Mouse (Mus musculus) B cell, adult 2 months (primary cell): ENCODE data around the gene Cdk16.

Source experiments
- DNase-seq, 2 experiments: peaks; one replicate each; pipeline ENCODE4 v3.0.0; 2022

Cdk16 gene

DNA sequence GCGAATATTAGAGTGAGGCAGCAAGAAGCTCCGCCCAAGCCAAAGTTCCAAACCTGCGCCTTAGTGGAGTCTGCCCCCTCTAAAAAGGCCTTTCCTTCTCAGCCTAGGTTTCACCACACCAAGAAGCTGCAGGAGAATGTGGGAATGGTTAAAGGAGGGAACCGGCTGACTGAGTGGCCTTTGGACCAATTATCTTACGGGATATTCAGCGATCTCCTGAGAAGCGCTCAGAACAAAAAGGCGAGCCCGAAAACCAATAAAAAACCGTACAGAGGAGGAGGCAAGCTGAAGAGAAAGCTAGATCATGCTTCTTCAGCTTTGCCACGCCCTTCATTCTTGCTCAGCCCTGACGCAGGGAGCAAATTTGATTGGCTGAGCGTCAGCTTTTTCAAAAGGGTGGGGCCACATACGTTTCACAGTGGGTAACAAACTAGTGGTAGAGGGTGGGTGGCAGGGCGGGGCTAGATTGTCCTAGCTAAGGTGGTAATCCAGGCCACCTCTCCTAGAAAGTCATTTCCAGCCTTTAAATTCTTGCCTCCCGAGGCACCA, at the start of gene Cdk16:
Gene Cdk16, plus strand, starts transcription at position 436 of the 549 bp plus-strand sequence.
- peak; percentile 79 to 83 for DNase-seq

DNA sequence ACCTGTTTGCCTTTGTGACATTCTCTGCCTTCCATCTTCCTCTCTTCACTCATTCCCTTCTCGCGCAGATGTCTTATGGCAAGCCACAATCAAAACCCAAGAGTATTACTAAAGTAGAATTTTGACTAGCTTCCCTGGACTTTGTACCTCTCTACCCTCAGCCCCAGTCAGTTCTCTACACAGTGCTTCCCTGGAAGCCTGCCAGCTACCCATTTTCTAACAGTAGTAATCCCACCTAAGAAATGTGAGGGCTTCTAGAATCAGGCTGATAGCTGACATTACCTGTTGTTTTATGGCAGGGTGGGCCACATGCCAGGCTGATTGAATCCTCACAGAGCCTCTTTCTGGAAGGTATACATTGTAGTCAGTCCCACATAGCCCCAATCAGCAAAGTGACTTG, 49.6 kb upstream of the Cdk16 start:
- DNase-seq, result no peak

DNA sequence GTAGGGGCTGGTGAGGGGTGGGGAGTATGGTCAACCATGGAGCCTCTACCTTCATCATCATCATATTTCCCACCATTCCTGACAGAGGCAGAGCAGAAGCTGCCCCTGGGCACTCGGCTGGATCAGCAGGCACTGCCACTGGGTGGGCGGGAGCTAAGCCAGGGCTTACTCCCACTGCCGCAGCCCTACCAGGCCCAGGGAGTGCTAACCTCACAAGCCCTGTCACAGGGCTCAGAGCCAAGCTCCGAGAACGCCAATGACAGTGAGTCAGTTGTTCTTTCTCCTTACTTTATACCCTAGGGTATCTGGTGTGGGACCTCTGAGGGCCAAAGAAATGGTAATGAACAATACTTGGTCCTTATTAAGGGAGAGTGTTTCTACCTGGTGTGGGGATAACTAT, 43.0 kb upstream of the Cdk16 start:
- DNase-seq, result no peak

DNA sequence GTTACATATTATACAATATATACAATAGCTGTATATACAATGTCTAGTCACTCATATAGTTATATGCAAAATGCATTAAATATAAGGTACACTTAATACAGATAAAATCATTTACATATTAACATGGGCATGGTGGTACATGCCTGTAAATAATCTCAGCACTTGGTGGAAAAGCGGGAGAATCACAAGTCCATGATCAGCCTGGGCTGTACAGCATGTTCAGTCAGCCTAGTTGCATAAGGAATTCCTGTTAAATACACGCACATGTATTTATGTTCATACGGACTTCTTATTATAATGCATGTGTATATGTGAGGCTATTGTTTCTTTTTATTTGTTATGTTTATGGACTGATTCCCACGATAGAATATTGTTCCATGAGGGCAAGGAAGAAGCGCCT, 30.2 kb upstream of the Cdk16 start:
- no peak for DNase-seq

DNA sequence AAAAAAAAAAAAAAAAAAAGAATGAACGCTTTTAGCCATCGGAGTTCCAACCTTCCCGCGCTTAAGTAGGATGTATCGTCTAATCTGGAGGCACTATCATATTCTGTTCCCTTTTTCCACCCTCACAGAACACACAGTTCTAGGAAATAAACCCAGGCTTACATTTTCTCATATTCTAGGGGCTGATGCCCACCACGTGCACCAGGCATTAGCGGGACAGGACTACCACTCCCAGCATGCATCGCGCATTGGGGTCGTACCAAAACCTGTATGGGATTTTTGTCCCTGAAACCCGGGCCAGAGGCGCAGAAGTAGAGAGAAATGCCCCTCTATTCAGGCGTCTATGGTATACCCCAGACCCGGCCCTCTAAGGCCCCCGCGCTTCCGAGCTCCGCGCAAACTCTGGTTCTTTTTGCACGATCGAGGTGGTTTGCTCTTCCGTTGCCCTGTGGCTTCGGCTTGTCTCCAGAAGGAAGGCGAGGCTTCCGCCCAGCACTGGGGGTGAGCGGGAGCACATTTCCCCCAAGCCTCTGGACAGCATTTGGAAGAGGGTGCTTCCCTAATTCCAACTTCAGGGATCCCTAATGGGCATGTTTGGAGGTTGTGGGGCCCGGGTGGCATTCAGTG, 29.6 kb upstream of the Cdk16 start, which contains the start of gene Uba1:
Gene Uba1, plus strand, starts transcription at position 301 of the 627 bp plus-strand sequence.
- DNase-seq, result peak; percentile 78 to 83

DNA sequence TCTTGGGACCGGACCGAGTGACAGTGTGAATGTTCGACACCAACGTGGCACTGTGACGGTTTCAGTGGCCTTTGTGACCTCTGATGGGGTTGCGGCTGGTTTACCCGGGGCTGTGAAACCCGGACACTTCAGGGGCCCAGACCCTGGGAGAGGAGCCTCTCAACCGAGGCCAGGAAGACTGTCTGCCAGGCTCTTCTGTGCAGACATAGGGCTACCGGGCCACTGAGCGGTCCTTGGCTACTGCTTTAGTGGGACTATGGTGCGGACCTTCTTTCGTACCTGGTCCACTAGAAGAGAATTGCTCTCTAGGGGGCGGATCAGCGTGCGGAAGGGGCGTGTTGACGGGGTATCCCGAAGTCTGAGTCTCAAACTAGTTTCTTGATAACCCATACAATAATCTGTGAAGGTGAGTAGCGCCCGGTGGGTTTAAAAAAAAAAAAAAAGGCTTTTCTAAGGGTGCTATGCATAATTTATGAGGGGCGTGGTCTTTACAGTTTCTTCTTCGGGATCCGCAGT, 28.8 kb upstream of the Cdk16 start:
- peak; percentile 24 to 32 for DNase-seq

DNA sequence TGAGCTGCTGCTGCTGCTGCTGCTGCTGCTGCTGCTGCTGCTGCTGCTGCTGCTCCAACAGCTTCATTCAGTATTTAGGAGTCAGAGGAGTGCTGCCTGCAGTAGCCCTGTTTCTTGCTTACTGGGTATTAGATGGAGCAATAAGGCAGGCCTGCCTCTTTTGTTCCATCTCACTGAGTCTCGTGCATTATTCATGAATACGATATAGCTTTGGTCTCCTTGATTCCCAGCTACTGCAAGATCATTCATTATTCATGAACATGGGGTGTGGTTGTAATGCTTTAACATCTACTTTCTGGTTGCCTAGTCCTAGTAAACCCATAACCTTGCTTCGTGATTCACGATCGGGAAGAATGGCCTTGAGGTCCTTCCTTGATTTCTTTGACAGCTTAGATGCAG, 25.4 kb upstream of the Cdk16 start:
- peak in 1 of 2 experiments; percentile 1 for DNase-seq

DNA sequence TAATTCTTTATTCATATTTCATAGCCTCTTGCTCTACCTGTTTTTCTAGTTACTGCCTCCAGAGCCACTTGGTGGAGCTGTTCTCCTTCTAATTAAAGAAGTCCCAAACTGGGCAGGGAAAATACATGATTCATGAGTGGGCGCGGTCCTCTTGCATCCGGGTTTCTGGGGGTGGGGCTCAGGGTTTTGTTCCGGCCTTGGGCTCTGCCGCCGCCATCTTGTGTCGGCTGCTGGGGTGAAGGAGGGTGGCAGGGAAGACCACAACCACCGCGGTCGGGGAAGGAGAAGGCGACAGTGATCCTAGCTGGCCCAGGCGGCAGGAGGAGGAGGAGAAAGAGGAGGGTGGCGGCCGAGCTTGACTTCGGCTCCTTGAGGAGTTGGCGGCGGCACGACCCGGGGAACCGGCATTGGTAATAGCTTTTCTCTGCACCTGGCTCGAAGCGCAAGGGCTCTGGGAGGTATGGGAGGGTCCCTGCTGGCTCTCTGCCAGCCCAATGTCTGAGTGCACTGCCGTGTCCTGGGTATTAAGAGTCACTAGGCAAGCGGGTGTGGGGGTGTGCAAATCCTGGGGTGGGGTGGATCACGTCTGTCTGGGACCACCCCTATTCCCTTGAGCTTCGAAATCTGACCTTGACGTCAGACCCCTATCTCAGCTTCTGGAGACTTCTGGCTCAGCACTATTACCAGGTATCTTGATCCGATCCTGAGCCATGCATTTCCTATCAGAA, 24.9 kb upstream of the Cdk16 start:
- DNase-seq, result peak; percentile 84 to 88

DNA sequence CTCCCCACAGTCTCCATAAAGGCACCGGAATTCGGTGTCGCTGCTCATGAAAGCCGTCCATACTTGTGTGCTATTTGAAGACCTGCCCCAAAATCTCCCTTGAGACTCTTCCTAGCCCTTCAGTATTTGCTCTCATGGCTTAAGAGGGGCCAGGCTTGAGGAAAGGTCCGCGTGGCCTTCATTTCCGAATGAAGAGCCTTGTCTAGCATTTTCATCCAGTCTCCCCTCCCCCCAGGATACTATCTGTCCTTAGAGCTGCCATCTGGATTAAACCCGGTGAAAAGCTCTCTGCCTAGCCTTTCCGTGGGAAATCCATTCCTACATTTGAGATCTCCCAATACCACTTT, 24.3 kb upstream of the Cdk16 start:
- no peak for DNase-seq

DNA sequence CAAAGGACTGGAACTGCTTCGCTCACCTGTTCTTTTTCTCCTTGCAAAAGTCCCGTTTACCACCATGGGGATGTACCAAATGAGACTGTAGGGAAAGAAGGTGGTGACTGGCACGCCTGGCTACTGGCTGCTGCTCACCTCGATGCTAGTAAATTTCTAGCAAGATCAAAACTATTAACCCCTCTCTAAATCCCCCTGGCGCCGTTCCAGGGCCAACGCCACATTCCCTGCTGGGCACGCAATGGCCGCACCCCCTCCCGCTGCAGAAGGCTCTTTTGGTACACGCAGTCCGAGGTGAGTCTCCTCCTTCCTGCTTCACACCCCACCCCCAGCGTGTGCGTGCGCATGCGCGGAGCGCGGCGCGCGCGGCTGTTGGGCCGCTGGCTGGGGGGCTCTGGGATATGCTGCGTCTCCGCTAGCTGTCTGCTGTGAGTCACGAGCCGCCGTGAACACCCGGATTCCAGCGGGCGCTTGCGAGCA, 354 bp downstream of the Cdk16 start:
- peak; percentile 82 to 83 for DNase-seq

DNA sequence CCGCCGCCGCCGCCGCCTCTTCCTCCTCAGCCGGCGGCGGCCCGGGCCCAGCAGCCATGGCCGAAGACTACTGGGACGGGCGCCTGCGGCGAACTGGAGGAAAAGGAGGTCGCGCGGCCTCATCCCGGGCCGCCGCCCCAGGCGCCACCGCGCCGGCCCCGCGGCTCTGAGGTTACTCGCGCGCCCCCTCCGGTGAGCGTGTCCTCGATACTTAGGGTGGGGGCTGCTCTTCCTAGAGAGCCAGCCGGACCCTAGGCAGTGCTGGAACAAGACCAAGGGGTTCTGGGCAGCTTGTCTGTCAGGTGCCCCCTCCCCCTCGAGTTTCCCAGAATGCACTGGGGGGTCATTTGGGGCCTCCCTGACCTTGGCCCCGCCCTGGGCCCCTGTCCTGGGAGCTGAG, 861 bp downstream of the Cdk16 start:
- peak; percentile 60 to 66 for DNase-seq

DNA sequence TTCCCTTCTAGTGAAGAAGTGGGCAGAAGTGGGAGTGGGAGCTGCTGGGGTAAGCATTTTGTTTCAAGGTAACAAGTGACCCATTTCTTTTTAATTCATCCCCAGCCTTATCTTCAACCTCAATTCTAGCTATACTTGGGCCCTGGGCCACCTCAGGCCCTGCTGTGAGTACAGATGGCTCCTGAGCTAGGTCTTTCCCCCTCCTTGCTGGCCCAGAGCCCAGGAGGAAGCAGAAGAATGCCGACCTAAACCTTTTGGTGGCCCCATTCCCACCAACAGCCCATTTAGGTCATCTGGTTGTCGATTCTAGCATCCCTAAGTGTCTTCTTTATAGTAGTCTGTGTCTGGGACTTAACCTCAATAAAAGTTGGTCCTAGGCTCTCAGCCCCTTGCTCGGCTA, 3.8 kb downstream of the Cdk16 start:
- DNase-seq, result no peak

DNA sequence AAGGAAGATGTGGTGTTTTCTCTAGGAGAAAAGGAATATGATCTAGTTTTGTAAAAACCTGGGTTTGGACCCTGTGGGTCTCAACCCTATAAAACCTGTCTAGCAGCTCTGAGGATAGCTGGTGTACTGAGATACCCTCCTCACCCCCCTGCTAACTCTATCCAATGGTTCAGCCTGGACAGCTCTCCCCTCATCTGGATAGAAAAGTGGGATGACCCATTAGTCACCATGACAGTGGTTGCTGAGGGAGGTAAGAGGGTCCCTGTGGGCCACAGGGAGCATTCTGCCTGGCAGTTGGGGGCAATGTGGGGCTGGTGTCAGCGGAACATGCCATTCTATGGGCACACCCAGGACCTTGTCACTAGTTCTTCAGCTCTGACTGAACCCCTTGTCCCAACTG, 4.9 kb downstream of the Cdk16 start:
- no peak for DNase-seq

DNA sequence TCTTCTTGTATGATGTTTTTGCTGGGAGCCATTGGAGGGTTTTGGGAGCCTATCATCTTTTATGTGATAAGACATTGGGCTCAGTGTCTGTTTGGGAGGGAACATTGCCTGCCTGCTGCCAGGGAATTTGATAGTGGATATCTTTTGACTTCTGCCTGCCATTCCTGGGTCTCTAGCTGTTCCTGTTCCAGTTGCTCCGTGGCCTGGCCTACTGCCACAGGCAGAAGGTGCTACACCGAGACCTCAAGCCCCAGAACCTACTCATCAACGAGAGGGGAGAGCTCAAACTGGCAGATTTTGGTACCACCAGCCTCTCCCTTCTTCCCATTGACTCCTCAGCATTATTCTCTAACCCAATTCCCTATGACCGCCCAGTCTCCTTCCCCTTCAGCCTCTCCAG, 8.1 kb downstream of the Cdk16 start:
- no peak for DNase-seq

DNA sequence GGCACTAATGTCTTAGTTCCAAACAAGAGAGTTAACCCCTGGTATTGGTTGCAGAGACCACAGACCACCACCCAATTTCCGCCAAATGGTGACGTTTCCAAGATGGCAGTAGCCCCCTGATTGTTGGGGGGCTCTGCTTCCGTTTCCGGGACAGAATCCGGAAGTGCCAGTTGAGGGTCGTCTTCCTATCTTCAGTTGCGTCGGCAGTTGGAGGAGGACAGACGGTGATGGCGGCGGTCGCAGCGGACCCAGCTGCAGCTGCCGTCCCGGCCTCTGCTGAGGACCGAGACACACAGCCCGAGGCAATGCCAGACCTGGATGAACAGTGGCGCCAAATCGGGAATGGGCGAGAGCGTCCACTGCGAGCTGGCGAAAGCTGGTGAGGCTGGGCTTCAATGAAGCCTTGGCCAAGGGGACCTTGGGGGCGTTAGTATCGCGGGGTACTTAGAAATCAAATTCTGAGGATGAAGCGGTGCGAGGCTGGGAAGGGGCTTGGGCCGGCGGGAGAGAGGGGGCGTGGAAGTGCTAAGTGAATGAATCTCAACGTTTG, 16.1 kb downstream of the Cdk16 start, which contains the start of gene Usp11:
Gene Usp11, plus strand, starts transcription at position 166 of the 550 bp plus-strand sequence.
- peak in 1 of 2 experiments; percentile 40 for DNase-seq

DNA sequence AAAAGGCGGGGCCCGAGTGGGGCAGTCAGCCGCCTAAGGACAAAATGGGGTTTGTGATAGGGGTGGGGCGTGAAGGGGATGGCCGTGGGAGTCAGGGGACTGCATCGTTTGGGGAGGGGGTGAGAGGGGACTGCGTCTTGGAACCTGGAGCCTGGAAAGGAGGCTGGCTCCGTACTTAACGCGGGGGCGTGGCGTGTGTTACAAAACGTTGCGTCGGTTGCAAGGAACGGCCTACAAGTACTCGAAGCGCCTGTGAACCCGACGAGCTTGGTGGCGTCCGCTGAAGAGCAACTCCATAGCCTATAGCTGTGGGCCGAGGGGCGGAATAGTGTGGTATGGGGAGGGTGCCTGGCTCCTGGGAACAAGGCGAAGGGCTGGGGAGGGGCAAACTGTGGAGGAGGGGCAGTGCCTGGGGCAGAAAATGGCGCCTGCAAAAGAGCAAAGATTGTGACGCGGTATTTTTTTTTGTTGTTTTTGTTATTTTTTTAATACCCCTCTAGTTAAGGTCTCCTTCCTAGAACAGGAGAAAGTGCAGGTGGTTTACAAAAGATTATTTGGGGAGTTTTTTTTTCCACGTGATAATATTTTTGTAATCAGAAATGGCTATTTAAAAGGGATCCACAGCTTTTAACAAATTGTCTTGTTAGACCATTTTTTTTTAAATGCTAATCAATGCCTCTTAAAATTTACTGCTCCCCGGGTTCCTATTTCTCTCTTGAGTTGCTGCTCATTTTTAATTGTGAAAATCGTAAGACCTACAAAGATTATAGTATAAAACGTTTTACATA, 16.7 kb downstream of the Cdk16 start:
- DNase-seq, result peak; percentile 76 to 78

DNA sequence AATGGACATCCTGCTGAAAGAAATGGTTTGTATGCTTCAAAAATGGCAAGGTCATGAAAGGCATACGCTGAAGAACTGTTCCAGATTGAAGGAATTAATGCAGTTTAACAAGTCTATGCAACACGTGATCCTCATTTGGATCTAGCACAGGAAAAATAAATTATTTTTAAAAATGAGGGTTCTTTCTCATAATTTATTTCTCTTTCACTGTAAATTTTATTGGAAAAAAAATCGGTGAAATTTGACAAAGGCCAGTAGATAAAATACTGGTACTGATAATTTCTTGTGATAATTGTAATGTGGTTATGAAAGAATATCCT, 17.3 kb downstream of the Cdk16 start:
- no peak for DNase-seq

DNA sequence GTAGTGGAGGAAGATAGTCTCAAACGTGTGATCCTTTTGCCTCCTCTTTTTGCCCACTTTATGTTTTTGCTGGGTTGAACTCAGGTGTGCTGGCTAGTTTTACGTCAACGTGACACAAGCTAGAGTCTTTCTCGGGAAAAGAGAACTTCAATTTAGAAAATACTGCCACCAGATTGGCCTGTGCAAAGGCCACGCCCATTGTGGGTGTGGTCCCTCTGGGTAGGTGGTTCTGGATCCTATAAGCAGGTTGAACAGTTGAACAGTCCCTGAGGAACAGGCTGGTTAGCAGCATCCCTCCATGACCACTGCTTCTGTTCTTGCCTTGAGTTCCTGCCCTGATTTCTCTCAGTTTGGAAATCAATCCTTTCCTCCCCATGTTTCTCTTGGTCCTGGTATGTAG, 40.9 kb downstream of the Cdk16 start:
- no peak for DNase-seq

DNA sequence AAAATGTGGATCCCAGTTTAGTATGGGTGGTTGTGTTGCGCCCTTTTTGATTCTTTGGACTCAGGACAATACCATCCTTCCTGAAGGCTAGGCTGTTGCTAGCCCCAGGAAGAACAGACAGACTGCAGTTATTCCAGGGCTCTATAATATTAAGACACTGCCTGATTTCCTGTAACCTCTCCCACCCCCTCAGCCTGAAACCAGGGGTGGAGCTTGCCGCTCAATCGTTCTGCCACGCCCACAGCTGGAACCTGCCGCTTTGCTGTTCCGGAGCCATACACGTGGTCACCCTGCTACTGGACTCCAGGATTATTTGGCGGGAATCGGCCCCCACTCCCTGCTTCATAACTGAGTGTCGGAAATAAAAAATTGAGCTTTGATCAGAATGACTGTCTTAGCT, 42.3 kb downstream of the Cdk16 start:
- peak; percentile 1 to 44 for DNase-seq

DNA sequence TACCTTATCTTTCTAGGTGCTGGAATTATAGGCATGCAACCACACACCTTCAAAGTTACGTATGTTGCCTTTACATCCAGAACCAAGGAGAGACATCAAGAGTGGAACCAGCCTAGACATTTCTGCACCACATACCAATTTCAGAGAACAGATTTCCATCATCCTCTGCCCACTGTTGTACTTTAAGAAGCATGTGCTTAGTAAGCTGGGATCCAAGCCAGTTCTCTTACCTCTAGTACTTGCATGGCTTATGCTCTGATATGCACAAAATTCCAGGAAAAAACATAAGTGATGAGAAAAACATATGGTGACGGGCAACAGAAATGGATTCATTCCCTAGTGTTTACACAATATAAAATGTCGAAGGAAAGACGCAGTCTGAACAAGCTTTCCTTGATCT, 48.7 kb downstream of the Cdk16 start:
- DNase-seq, result no peak

DNA sequence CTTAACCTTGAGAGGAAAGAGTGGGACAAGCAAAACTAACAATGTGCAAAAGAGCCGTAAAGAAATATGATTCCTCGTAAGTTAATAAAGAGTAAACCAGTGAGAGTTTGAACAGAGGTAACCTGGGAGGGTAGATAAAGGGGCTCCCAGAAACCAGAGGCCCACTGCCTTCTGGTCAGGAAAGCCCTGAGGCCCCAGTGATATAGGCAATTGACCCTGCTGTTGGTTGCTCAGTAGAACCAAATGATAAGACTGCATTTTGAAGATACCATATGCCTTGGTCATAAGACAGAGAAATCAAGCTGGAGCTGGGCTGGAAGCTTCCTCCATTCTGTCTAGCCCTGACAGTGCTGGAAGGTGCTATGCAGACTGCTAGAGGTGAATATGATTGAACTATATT, 61.1 kb downstream of the Cdk16 start:
- no peak for DNase-seq
